Mouse (Mus musculus): Measurements from ENCODE around the gene Fam126a. TPM values are rescaled to one million over a fixed set of nuclear protein-coding genes. Genes with fewer than 3 reads are reported as not detected.
A peak's percentile ranks its signal among the peaks of the same experiment; 100 is the strongest.

Fam126a gene
- polyA plus RNA-seq, 1 experiment, result 28.5 TPM

GRCm38 (mm10) chr5:24019341-24020185, 10.9 kb downstream of the Fam126a start:
- TF ChIP-seq CTCF (IDR thresholded peaks at IDR 0.05; ENCODE audit: borderline replicate concordance, extremely low read depth, insufficient read depth, insufficient read length) (no peak), POLR2A (IDR thresholded peaks at IDR 0.05; ENCODE audit: borderline replicate concordance, extremely low read depth, insufficient read depth, insufficient read length, poor library complexity, severe bottlenecking) (no peak)
- DNase-seq (ENCODE audit: low read depth), result peak; percentile 94

GRCm38 (mm10) chr5:24018621-24019261, 11.7 kb downstream of the Fam126a start:
- TF ChIP-seq POLR2A (IDR thresholded peaks at IDR 0.05; ENCODE audit: borderline replicate concordance, extremely low read depth, insufficient read depth, insufficient read length, poor library complexity, severe bottlenecking) (no peak), CTCF (IDR thresholded peaks at IDR 0.05; ENCODE audit: borderline replicate concordance, extremely low read depth, insufficient read depth, insufficient read length) (no peak)

GRCm38 (mm10) chr5:24016912-24017311, 13.6 kb downstream of the Fam126a start:
- DNase-seq (ENCODE audit: low read depth), result no peak
- no peak for TF ChIP-seq CTCF (IDR thresholded peaks at IDR 0.05; ENCODE audit: borderline replicate concordance, extremely low read depth, insufficient read depth, insufficient read length)
- TF ChIP-seq POLR2A (IDR thresholded peaks at IDR 0.05; ENCODE audit: borderline replicate concordance, extremely low read depth, insufficient read depth, insufficient read length, poor library complexity, severe bottlenecking), result no peak

More at GRCm38 (mm10) chr5:24018621-24019261, 11.7 kb downstream of the Fam126a start:
- DNase-seq (ENCODE audit: low read depth), result peak; percentile 85

- no peak for DNase-seq (ENCODE audit: low read depth)
- TF ChIP-seq POLR2A (IDR thresholded peaks at IDR 0.05; ENCODE audit: borderline replicate concordance, extremely low read depth, insufficient read depth, insufficient read length, poor library complexity, severe bottlenecking) (no peak), CTCF (IDR thresholded peaks at IDR 0.05; ENCODE audit: borderline replicate concordance, extremely low read depth, insufficient read depth, insufficient read length) (no peak)
Observed at GRCm38 (mm10) chr5:24013338-24014003, 17.0 kb downstream of the Fam126a start.

- no peak for TF ChIP-seq POLR2A (IDR thresholded peaks at IDR 0.05; ENCODE audit: borderline replicate concordance, extremely low read depth, insufficient read depth, insufficient read length, poor library complexity, severe bottlenecking)
- no peak for TF ChIP-seq CTCF (IDR thresholded peaks at IDR 0.05; ENCODE audit: borderline replicate concordance, extremely low read depth, insufficient read depth, insufficient read length)
- no peak for DNase-seq (ENCODE audit: low read depth)
Observed at GRCm38 (mm10) chr5:23999083-23999671, 31.3 kb downstream of the Fam126a start.

- TF ChIP-seq CTCF (IDR thresholded peaks at IDR 0.05; ENCODE audit: borderline replicate concordance, extremely low read depth, insufficient read depth, insufficient read length) (no peak), POLR2A (IDR thresholded peaks at IDR 0.05; ENCODE audit: borderline replicate concordance, extremely low read depth, insufficient read depth, insufficient read length, poor library complexity, severe bottlenecking) (no peak)
- DNase-seq (ENCODE audit: low read depth), result no peak
Observed at GRCm38 (mm10) chr5:23995951-23996350, 34.5 kb downstream of the Fam126a start.

GRCm38 (mm10) chr5:23994929-23995328, 35.6 kb downstream of the Fam126a start:
- no peak for TF ChIP-seq CTCF (IDR thresholded peaks at IDR 0.05; ENCODE audit: borderline replicate concordance, extremely low read depth, insufficient read depth, insufficient read length)
- TF ChIP-seq POLR2A (IDR thresholded peaks at IDR 0.05; ENCODE audit: borderline replicate concordance, extremely low read depth, insufficient read depth, insufficient read length, poor library complexity, severe bottlenecking), result no peak
- peak; percentile 37 for DNase-seq (ENCODE audit: low read depth)

- TF ChIP-seq CTCF (IDR thresholded peaks at IDR 0.05; ENCODE audit: borderline replicate concordance, extremely low read depth, insufficient read depth, insufficient read length), result no peak
- TF ChIP-seq POLR2A (IDR thresholded peaks at IDR 0.05; ENCODE audit: borderline replicate concordance, extremely low read depth, insufficient read depth, insufficient read length, poor library complexity, severe bottlenecking), result no peak
Observed at GRCm38 (mm10) chr5:23994231-23994630, 36.3 kb downstream of the Fam126a start.

GRCm38 (mm10) chr5:23993553-23993894, 37.0 kb downstream of the Fam126a start:
- TF ChIP-seq POLR2A (IDR thresholded peaks at IDR 0.05; ENCODE audit: borderline replicate concordance, extremely low read depth, insufficient read depth, insufficient read length, poor library complexity, severe bottlenecking) (no peak), CTCF (IDR thresholded peaks at IDR 0.05; ENCODE audit: borderline replicate concordance, extremely low read depth, insufficient read depth, insufficient read length) (no peak)
- no peak for DNase-seq (ENCODE audit: low read depth)

More at GRCm38 (mm10) chr5:23994231-23994630, 36.3 kb downstream of the Fam126a start:
- DNase-seq (ENCODE audit: low read depth), result peak; percentile 61

GRCm38 (mm10) chr5:23992876-23993552, 37.5 kb downstream of the Fam126a start:
- peak; percentile 91 for DNase-seq (ENCODE audit: low read depth)
- no peak for TF ChIP-seq POLR2A (IDR thresholded peaks at IDR 0.05; ENCODE audit: borderline replicate concordance, extremely low read depth, insufficient read depth, insufficient read length, poor library complexity, severe bottlenecking)
- no peak for TF ChIP-seq CTCF (IDR thresholded peaks at IDR 0.05; ENCODE audit: borderline replicate concordance, extremely low read depth, insufficient read depth, insufficient read length)
